Mouse (Mus musculus): ENCODE measurements at regions not wholly inside any gene's neighbourhood (a gene's known extent, or its start where the extent isn't known, plus 50 kb on each side); places are given as distances from the start of the nearest gene placed in this dataset.

DNA sequence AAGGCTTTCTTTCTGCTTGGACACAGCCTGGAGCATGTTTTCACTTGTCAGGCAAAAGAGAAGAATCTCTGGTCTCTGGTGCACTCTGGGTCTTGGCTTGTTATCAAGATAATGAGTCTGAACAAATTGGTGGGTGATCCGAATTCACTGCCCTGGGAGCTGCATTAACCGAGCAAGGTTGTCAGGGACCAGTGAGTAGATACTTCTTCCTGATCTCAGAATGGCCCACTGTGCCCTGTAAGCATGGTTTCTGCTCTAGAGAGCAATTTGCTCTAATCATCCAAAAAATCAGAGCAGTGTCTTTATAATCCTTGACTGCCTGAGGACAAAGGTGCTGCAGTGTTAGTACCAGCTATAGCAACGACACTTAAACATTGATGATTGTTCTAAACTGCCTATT is 97.2 kb upstream of the 1500015O10Rik start:
- DNase-seq (ENCODE audit: low read depth, low spot score): no peak

DNA sequence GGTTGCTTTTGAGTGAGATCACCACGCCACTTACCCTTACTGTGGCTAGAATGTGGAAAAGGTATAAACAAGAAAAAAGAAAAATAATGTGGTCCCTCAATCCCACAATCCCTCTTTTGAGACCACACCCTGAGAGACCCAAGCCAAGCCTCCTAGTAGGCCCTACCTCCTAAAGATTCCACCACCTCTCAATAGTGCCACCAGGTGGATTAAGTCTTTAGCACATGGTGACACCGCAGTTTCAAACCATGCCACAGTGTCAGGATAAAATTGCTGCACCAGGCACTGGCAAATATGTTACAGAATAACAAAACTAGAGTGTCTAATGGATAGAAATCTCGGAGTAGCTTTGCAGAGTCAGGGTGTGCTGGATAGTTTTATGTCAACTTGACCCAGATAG is 94.7 kb upstream of the 1500015O10Rik start:
- peak; percentile 22 for DNase-seq (ENCODE audit: low read depth, low spot score)

DNA sequence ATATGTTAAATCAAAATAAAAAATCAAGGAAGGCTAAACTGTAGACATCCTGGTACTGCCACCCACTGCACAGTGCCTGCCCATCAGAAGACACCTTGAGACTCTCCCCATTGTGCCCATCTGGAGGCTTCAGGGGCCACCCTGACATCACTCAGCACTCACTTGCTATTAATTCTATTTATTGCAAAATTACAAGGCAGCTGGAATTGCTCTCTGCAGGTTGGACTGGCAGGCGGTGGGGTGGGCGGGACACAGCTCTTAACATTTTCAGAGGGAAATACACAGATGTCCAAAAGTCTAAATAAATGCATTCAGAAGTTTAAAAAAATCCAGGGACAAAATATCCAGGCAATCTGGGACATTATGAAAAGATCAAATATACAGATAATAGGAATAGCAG is 92.4 kb upstream of the 1500015O10Rik start:
- DNase-seq (ENCODE audit: low read depth, low spot score): no peak

DNA sequence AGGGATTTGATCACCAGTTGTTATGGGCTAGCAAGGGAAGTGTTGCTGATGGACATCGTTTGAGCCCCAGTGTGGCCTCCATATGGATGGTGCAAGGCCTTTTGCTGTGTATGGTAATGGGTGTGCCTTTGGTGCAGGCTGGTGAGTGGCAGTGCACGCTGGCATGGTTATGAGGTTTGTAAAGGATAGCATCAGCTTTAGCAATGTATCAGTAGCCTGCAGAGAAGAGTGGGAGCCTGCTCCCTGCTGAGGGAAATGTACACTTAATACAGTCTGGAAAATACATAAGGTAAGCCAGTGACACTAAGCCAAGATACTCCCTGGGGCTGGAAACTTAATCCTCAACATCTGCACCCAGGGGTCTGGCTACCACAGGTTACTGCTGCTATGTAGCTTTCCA is 58.4 kb upstream of the 1500015O10Rik start:
- DNase-seq (ENCODE audit: low read depth, low spot score): no peak

All from A20 (cell line).